ENCODE assay signal across 11 mouse cellular contexts in genomic region chr2:113494401-113495080, GRCm38 (mm10).
DNase-seq lines count a peak whose midpoint lies in the region; ATAC-seq and TF ChIP-seq lines count a peak whose summit lies in the region.
"Had no signal": no experiment of that assay in that cellular context is flagged by ENCODE, and none has a peak within 500 bp of the region (broad histone marks: within the 10 kb centered on the region; RNA-seq: fewer than 3 reads in every experiment).

No protein-coding gene starts in this region.

- no peak for TF ChIP-seq EP300 in CH12.LX (IDR thresholded peaks at IDR 0.05; ENCODE audit: low read length)

- no peak for ATAC-seq in kidney, embryonic 16.5 days (ENCODE audit: low FRiP score, low TSS enrichment)
- ATAC-seq in midbrain, postnatal 0 days (ENCODE audit: low FRiP score) = no peak
- ATAC-seq in neural tube, embryonic 15.5 days (ENCODE audit: low FRiP score) = no peak

- H3K9me3 ChIP-seq in kidney, embryonic 16.5 days (ENCODE audit: low read length) = no peaks in the 10 kb centered on the region
- H3K9me3 ChIP-seq in CH12.LX (replicated peaks; ENCODE audit: low read length) = no peaks in the 10 kb centered on the region
- H3K9me3 ChIP-seq in midbrain, postnatal 0 days (ENCODE audit: low read length) = no peaks in the 10 kb centered on the region
- H3K9me3 ChIP-seq in neural tube, embryonic 15.5 days (replicated peaks) = no peaks in the 10 kb centered on the region
- H3K9me3 ChIP-seq: lung, embryonic 15.5 days; stomach, embryonic 15.5 days had no signal

- peak; percentile 32 to 84; a peak in 3 of 4 replicates for TF ChIP-seq CTCF in CH12.LX (conservative IDR thresholded peaks at IDR 0.05 in 1 of 2, IDR thresholded peaks at IDR 0.05 in 1 of 2; ENCODE audit: low read depth in 2 of 2, low read length in 2 of 2)
- TF ChIP-seq CTCF in midbrain, postnatal 0 days (IDR thresholded peaks at IDR 0.05) = peak; percentile 86

- no peak overlapping the region for H3K4me3 ChIP-seq in kidney, embryonic 16.5 days (ENCODE audit: low read length)
- no peak overlapping the region for H3K4me3 ChIP-seq in CH12.LX (replicated peaks in 1 of 3; ENCODE audit: low read depth in 2 of 3, low read length in 2 of 3, poor library complexity in 1 of 3)
- no peak overlapping the region for H3K4me3 ChIP-seq in midbrain, postnatal 0 days (ENCODE audit: low read depth, low read length)
- no peak overlapping the region for H3K4me3 ChIP-seq in neural tube, embryonic 15.5 days (replicated peaks)
- H3K4me3 ChIP-seq: erythroblast, embryonic 14.5 days; lung, embryonic 15.5 days; stomach, embryonic 15.5 days had no signal

- TF ChIP-seq POLR2A in CH12.LX (IDR thresholded peaks at IDR 0.05; ENCODE audit: low read depth, low read length) = no peak

- dilution Hi-C loops in CH12.LX (cut with MboI; ENCODE audit: extremely low pct_ligation_motif_present, extremely low pct_unique_long_range_greater_than_20kb, low sequenced_read_pairs) = no loop called here

- 58% methylated on average over 6 of the region's 6 CpGs for WGBS in kidney, embryonic 16.5 days
- WGBS in midbrain, postnatal 0 days = 65% methylated on average over 6 of the region's 6 CpGs
- WGBS in neural tube, embryonic 15.5 days = 67% methylated on average over 6 of the region's 6 CpGs

- no peaks in the 10 kb centered on the region for H3K79me2 ChIP-seq in CH12.LX (replicated peaks; ENCODE audit: control insufficient read depth, extremely low read depth, insufficient read depth, poor library complexity, severe bottlenecking)

- H3K4me2 ChIP-seq in kidney, embryonic 16.5 days (replicated peaks; ENCODE audit: low read depth, low read length) = no peak overlapping the region
- H3K4me2 ChIP-seq in CH12.LX (ENCODE audit: insufficient read depth, low read depth, poor library complexity, severe bottlenecking) = no peak overlapping the region
- no peak overlapping the region for H3K4me2 ChIP-seq in midbrain, postnatal 0 days (ENCODE audit: low read depth, low read length, poor library complexity, severe bottlenecking)
- no peak overlapping the region for H3K4me2 ChIP-seq in neural tube, embryonic 15.5 days
- H3K4me2 ChIP-seq: lung, embryonic 15.5 days; stomach, embryonic 15.5 days had no signal

- H3K9ac ChIP-seq in kidney, embryonic 16.5 days (replicated peaks; ENCODE audit: low read length) = no peak overlapping the region
- no peak overlapping the region for H3K9ac ChIP-seq in CH12.LX (ENCODE audit: insufficient read depth, low read depth)
- no peak overlapping the region for H3K9ac ChIP-seq in midbrain, postnatal 0 days (replicated peaks; ENCODE audit: low read length, poor library complexity, severe bottlenecking)
- no peak overlapping the region for H3K9ac ChIP-seq in neural tube, embryonic 15.5 days (replicated peaks)
- H3K9ac ChIP-seq: lung, embryonic 15.5 days; stomach, embryonic 15.5 days had no signal

- DNase-seq in adrenal gland, postnatal 14 days = peak; percentile 30
- DNase-seq in adrenal gland, adult 8-10 months = no peak
- peak; percentile 28 for DNase-seq in kidney, postnatal 10 days
- peak; percentile 66 for DNase-seq in CH12.LX (ENCODE audit: extremely low read depth)
- peak; percentile 52 for DNase-seq in embryo, embryonic 11 days
- peak; percentile 73 for DNase-seq in midbrain, postnatal 0 days (ENCODE audit: low spot score)

- no peak overlapping the region for H3K27ac ChIP-seq in kidney, embryonic 16.5 days (ENCODE audit: low read length)
- no peak overlapping the region for H3K27ac ChIP-seq in CH12.LX (ENCODE audit: insufficient read depth, low read depth)
- H3K27ac ChIP-seq in midbrain, postnatal 0 days (ENCODE audit: low read depth, low read length) = no peak overlapping the region
- H3K27ac ChIP-seq in neural tube, embryonic 15.5 days (replicated peaks) = no peak overlapping the region
- H3K27ac ChIP-seq: lung, embryonic 15.5 days; stomach, embryonic 15.5 days had no signal

- in situ Hi-C loops in CH12.LX (cut with MboI; ENCODE audit: low pct_ligation_motif_present, low pct_unique_long_range_greater_than_20kb, low sequenced_read_pairs) = loop anchor here (25.0 kb wide), 1 partner anchor 318 kb away; no protein-coding TSS in a partner anchor

- H3K36me3 ChIP-seq in kidney, embryonic 16.5 days (ENCODE audit: insufficient read depth, low read length) = no peaks in the 10 kb centered on the region
- no peaks in the 10 kb centered on the region for H3K36me3 ChIP-seq in CH12.LX (replicated peaks in 1 of 2; ENCODE audit: control insufficient read depth in 1 of 2, insufficient read depth in 1 of 2, low read length in 1 of 2)
- no peaks in the 10 kb centered on the region for H3K36me3 ChIP-seq in midbrain, postnatal 0 days (ENCODE audit: insufficient read depth, low read length)
- H3K36me3 ChIP-seq in neural tube, embryonic 15.5 days = no peaks in the 10 kb centered on the region
- H3K36me3 ChIP-seq: lung, embryonic 15.5 days; stomach, embryonic 15.5 days had no signal

- peak; percentile 85 for TF ChIP-seq RAD21 in CH12.LX (IDR thresholded peaks at IDR 0.05; ENCODE audit: low read depth, low read length)

- H3K27me3 ChIP-seq in kidney, embryonic 16.5 days (ENCODE audit: insufficient read depth, low read length) = no peaks in the 10 kb centered on the region
- H3K27me3 ChIP-seq in CH12.LX (replicated peaks) = no peaks in the 10 kb centered on the region
- H3K27me3 ChIP-seq in midbrain, postnatal 0 days (ENCODE audit: insufficient read depth, low read length) = no peaks in the 10 kb centered on the region
- H3K27me3 ChIP-seq in neural tube, embryonic 15.5 days (replicated peaks) = no peaks in the 10 kb centered on the region
- H3K27me3 ChIP-seq: lung, embryonic 15.5 days; stomach, embryonic 15.5 days had no signal

- 0 out of 2 replicates have a peak, but pooled peaks cover 3% of the 10 kb centered on the region for H3K4me1 ChIP-seq in kidney, embryonic 16.5 days (ENCODE audit: insufficient read depth, low read length)
- H3K4me1 ChIP-seq in CH12.LX (ENCODE audit: control insufficient read depth in 1 of 2, insufficient read depth in 2 of 2) = peaks cover 0 to 17% of the 10 kb centered on the region in 2 experiments; a peak in 2 of 4 replicates
- no peaks in the 10 kb centered on the region for H3K4me1 ChIP-seq in midbrain, postnatal 0 days (ENCODE audit: insufficient read depth, low read length)
- no peaks in the 10 kb centered on the region for H3K4me1 ChIP-seq in neural tube, embryonic 15.5 days
- H3K4me1 ChIP-seq: lung, embryonic 15.5 days; stomach, embryonic 15.5 days had no signal

TF ChIP-seq in CH12.LX, 34 proteins besides CTCF, POLR2A, EP300 and RAD21:
- no peak for TF ChIP-seq HCFC1 (IDR thresholded peaks at IDR 0.05; ENCODE audit: low read depth, low read length)
- TF ChIP-seq MAFK (IDR thresholded peaks at IDR 0.05; ENCODE audit: insufficient replicate concordance, low read length) = no peak
- TF ChIP-seq SMC3 (IDR thresholded peaks at IDR 0.05; ENCODE audit: low read depth, low read length) = peak; percentile 66
- TF ChIP-seq BHLHE40 (IDR thresholded peaks at IDR 0.05; ENCODE audit: low read depth, low read length) = no peak
- no peak for TF ChIP-seq JUND (conservative IDR thresholded peaks at IDR 0.05; ENCODE audit: low read depth, low read length)
- TF ChIP-seq ZMIZ1 (IDR thresholded peaks at IDR 0.05; ENCODE audit: low read depth, low read length) = no peak
- peak; percentile 68 for TF ChIP-seq MYC (IDR thresholded peaks at IDR 0.05; ENCODE audit: low read depth, low read length)
- no peak for TF ChIP-seq MAX (IDR thresholded peaks at IDR 0.05; ENCODE audit: low read length)
- no peak for TF ChIP-seq PAX5 (IDR thresholded peaks at IDR 0.05; ENCODE audit: low read length)
- TF ChIP-seq MEF2A (IDR thresholded peaks at IDR 0.05; ENCODE audit: borderline replicate concordance, low read depth, low read length) = no peak
- TF ChIP-seq ZNF384 (IDR thresholded peaks at IDR 0.05; ENCODE audit: low read depth, low read length) = peak; percentile 91
